Mouse (Mus musculus) liver, embryonic 14.5 days (tissue): ENCODE measurements around the gene Dyrk1a. TPM values are rescaled to one million over a fixed set of nuclear protein-coding genes. Genes with fewer than 3 reads are reported as not detected.

Source experiments
- ATAC-seq: fragments of 200-750 bp; cut with Nextera tagmentation; 2 replicates; pipeline ENCODE4 v1.8.0; 2017; ENCODE audit warnings: moderate number of reproducible peaks, mild to moderate bottlenecking, moderate library complexity; ENCODE audit not compliant: insufficient read depth
- DNase-seq, 3 experiments: peaks; one replicate each; pipeline ENCODE4 v3.0.0-alpha.2; 2012 to 2013; ENCODE audit warnings: low read depth in 3 of 3, low spot score in 3 of 3
- H3K27ac ChIP-seq: fragments of 300-500 bp; sonication (generic); 2 replicates; pipeline ENCODE4 v1.5.1; 2014; ENCODE audit warnings: moderate library complexity, mild to moderate bottlenecking, control low read depth, inconsistent platforms
- H3K27me3 ChIP-seq: fragments of 300-500 bp; sonication (generic); 2 replicates; pipeline ENCODE4 v1.6.1; 2014; ENCODE audit warnings: mild to moderate bottlenecking, low read length, moderate library complexity; ENCODE audit not compliant: control insufficient read depth, insufficient read depth
- H3K36me3 ChIP-seq: fragments of 300-500 bp; sonication (generic); replicated peaks from 2 replicates; pipeline ENCODE4 v1.6.1; 2014; ENCODE audit warnings: low read depth; ENCODE audit not compliant: control insufficient read depth, insufficient read depth
- H3K4me1 ChIP-seq, 2 experiments: fragments of 200-500 bp in 1 of 2; fragments of 300-500 bp in 1 of 2; sonication (generic) in 1 of 2; replicated peaks; 2 replicates each; pipeline ENCODE4 v1.6.1; 2012 to 2014; ENCODE audit warnings: antibody characterized with exemption in 1 of 2, inconsistent platforms in 1 of 2, low read length in 1 of 2; ENCODE audit not compliant: control insufficient read depth in 2 of 2, insufficient read depth in 2 of 2
- H3K4me2 ChIP-seq: fragments of 300-500 bp; sonication (generic); 2 replicates; pipeline ENCODE4 v1.6.1; 2014; ENCODE audit warnings: low read depth, mild to moderate bottlenecking, control low read depth, moderate library complexity
- H3K4me3 ChIP-seq, 2 experiments: fragments of 200-500 bp in 1 of 2; fragments of 300-500 bp in 1 of 2; sonication (generic) in 1 of 2; 2 replicates each; pipeline ENCODE4 v1.5.1; 2012 to 2014; ENCODE audit warnings: low read depth in 2 of 2, low read length in 2 of 2, mild to moderate bottlenecking in 2 of 2, control low read depth in 1 of 2, inconsistent platforms in 1 of 2, moderate library complexity in 1 of 2; ENCODE audit not compliant: insufficient read depth in 1 of 2
- H3K9ac ChIP-seq: fragments of 300-500 bp; sonication (generic); replicated peaks from 2 replicates; pipeline ENCODE4 v1.6.1; 2014; ENCODE audit warnings: mild to moderate bottlenecking, control low read depth, moderate library complexity
- H3K9me3 ChIP-seq: fragments of 300-500 bp; sonication (generic); 2 replicates; pipeline ENCODE4 v1.6.1; 2016; ENCODE audit warnings: low read length, mixed read lengths; ENCODE audit not compliant: control insufficient read depth
- CTCF ChIP-seq: IDR thresholded peaks from 2 replicates; pipeline ENCODE4 v1.5.1; 2016; ENCODE audit warnings: antibody characterized with exemption, low read depth, control low read depth
- EP300 ChIP-seq: IDR thresholded peaks from 2 replicates; pipeline ENCODE4 v1.6.1; 2016; ENCODE audit warnings: antibody characterized with exemption, low read depth
- WGBS: fragments of 180-500 bp; shearing (Covaris S2); extraction: QIAGEN DNeasy Blood & Tissue Kit; methylation state at CpG from one replicate; pipeline ENCODE4 v1.1.7; 2014; ENCODE audit not compliant: insufficient replicate concordance; 5-methylcytosine and 5-hydroxymethylcytosine counted together
- polyA plus RNA-seq, 2 experiments: library from polyadenylated mRNA; depleted of rRNA in 1 of 2; stranded (reverse) in 1 of 2; unstranded in 1 of 2; fragments of >200 nt; fragmentation: Nextera tagmentation in 1 of 2; extraction: Ambion mirVana in 1 of 2; gene quantifications; 2 replicates each; pipeline versions ENCODE4 v1.2.1 to v1.2.3; 2012 to 2014

Gene Dyrk1a
- polyA plus RNA-seq, 2 experiments: 5.0 to 9.2 TPM

DNA sequence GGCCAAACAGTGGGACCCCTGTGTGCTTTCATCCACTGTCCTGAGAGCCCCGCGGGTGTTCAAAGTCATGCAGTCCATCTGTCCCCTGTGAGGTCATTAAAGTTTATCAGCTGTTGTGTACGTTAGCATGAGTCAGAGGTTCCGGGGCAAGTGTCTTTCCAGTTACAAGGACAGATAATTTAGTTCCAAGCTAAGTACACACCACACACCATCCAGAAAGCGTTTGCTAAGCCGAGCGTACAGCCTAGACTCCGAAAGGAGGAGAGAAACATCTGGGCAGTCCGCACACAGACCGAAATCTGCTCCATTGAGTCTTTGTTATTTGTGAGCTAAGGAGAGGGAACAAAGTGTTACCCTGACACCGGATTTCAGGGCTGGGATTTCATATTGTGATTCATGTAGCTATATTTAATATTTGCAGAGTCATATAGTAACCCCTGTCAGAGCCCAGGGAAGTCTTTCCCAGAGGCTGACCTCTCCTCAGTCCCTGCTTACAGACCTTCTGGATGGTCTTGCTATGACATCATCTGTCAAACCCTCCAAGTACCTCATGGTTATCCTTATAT is 25.2 kb upstream of the Dyrk1a start:
- TF ChIP-seq EP300 (no peak), CTCF (no peak)
- peak overlapping the region; percentile 8; the same call in 1 of the 2 replicates for H3K4me2 ChIP-seq
- H3K36me3 ChIP-seq: no peaks in the 10 kb centered on the region
- DNase-seq (peak in 1 of 3 experiments; percentile 23), ATAC-seq (peak; percentile 64)
- no peak overlapping the region for H3K27ac ChIP-seq
- H3K4me3 ChIP-seq: no peak overlapping the region
- WGBS: 55% methylated on average over 11 of the region's 11 CpGs
- no peaks in the 10 kb centered on the region for H3K9me3 ChIP-seq
- H3K9ac ChIP-seq: no peak overlapping the region
- H3K27me3 ChIP-seq: no peaks in the 10 kb centered on the region
- H3K4me1 ChIP-seq: peaks cover 0 to 9% of the 10 kb centered on the region in 2 experiments; a peak in 2 of 4 replicates

DNA sequence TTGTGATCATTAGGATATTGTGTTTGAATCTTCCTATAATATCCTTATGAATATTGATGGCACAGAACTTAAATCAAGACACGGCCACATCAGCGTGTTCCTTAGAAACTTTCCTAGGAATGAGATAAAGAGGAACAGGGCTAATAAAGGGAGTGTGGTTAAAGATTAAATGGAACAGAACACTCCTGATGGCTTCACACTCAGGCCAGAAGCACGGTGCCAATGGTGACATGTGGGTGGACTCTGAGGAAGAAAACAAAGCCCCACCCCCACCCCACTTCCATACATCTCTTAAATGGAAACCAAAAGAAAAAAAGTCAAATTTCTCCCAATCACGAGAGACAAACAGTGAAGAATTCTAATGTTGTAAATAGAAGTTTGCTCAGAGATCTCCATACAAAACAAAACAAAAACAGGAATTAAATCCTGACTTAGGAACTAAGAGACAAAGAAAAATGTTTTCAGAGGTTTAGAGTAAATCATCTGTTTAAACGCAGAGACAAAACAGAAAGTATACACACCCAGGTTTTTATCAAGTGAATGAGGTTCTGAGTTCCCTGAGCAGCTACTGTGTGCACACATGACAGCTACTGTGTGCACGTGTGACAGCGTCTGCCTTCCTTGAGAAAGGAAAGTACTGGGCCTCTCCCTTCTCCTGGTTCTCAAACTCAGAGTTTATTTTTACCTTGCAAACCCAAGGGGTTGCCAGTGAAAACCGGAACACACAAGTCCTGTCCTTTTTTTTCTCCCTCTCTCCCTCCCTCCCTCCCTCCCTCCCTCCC is 23.8 kb upstream of the Dyrk1a start:
- TF ChIP-seq CTCF (no peak), EP300 (no peak)
- H3K4me2 ChIP-seq: no peak overlapping the region
- WGBS: 34% methylated on average over 8 of the region's 8 CpGs
- peaks cover 0 to 9% of the 10 kb centered on the region in 2 experiments; a peak in 2 of 4 replicates for H3K4me1 ChIP-seq
- no peak overlapping the region for H3K27ac ChIP-seq
- H3K9me3 ChIP-seq: no peaks in the 10 kb centered on the region
- ATAC-seq (no peak), DNase-seq (no peak)
- H3K27me3 ChIP-seq: no peaks in the 10 kb centered on the region
- no peak overlapping the region for H3K9ac ChIP-seq
- no peak overlapping the region for H3K4me3 ChIP-seq
- H3K36me3 ChIP-seq: no peaks in the 10 kb centered on the region

DNA sequence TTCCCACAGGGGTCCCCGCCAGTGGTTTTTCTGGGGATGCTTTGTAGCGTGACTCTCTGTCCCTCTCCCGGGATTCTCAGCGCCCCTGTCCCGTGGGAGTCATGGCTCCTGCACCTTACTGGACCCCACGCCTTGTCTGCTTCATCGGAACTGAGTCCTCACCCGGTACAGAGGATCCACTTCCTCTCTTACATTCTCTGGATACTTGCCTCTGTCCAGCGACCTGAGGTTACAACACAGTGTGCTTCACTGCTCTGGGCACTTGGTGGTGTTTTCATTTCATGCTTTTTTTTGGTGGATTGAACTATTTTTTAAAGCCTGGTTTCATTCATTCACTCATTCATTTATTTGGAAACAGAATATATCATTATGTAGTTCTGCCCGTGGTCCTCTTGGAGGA is 20.0 kb upstream of the Dyrk1a start:
- H3K4me2 ChIP-seq: no peak overlapping the region
- ATAC-seq (no peak), DNase-seq (no peak)
- H3K36me3 ChIP-seq: no peaks in the 10 kb centered on the region
- H3K4me3 ChIP-seq: no peak overlapping the region
- no peaks in the 10 kb centered on the region; the same call in 1 of the 2 replicates for H3K9me3 ChIP-seq
- TF ChIP-seq EP300 (no peak), CTCF (no peak)
- no peak overlapping the region for H3K27ac ChIP-seq
- no peak overlapping the region for H3K9ac ChIP-seq
- 53% methylated on average over 10 of the region's 10 CpGs for WGBS
- no peaks in the 10 kb centered on the region for H3K27me3 ChIP-seq
- H3K4me1 ChIP-seq: peaks cover 3 to 7% of the 10 kb centered on the region in 2 experiments; a peak in 3 of 4 replicates

DNA sequence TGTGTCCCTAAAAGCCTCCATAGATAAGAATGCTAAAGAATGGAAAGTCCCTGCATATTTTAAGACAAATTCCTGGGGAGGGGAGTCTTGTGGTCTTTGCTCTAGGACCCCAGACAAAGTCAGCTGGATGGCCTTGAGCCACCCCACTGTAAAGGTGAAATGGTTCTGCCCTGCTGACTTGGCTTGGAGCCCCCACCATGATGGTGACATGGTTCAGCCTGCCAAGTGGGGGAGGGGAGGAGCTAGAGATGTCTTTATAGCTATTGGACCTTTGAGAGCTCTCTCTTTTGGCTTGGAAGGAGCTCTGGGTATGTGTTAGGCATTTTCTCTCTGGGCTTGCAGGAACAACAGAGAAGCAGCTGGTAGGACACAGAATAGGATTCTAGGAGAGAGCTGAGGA is 17.9 kb upstream of the Dyrk1a start:
- Histone ChIP-seq H3K36me3 (no peaks in the 10 kb centered on the region), H3K9me3 (no peaks in the 10 kb centered on the region; the same call in 1 of the 2 replicates), H3K27me3 (no peaks in the 10 kb centered on the region), H3K4me3 (no peak overlapping the region), H3K4me1 (peaks cover 0 to 3% of the 10 kb centered on the region in 2 experiments; a peak in 2 of 4 replicates), H3K27ac (no peak overlapping the region), H3K9ac (no peak overlapping the region), H3K4me2 (no peak overlapping the region)
- no peak for DNase-seq
- no peak for TF ChIP-seq EP300
- no peak for TF ChIP-seq CTCF
- no peak for ATAC-seq

DNA sequence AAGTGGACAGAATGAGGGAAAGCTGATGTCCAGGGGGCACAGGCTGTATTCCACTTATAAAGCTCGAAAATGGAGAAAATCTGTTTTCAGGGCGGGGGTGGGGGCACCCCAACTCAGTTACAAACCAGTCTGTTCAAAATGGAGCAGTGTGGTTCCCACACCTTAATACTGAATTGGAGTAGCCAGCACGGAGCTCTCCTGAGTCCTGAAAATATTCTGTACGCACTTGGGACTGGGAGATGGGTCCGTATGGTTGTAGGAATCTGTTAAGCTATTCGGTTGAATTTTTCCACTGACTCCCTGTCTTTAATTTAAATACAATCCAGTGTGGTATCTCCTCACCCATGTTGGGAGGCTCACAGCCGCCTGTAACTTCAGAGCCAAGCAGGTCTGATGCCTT is 14.5 kb upstream of the Dyrk1a start:
- Histone ChIP-seq H3K27ac (no peak overlapping the region), H3K4me2 (no peak overlapping the region), H3K4me3 (no peak overlapping the region), H3K36me3 (no peaks in the 10 kb centered on the region), H3K27me3 (no peaks in the 10 kb centered on the region), H3K9ac (no peak overlapping the region), H3K4me1 (peaks cover 3 to 14% of the 10 kb centered on the region in 2 experiments; a peak in 3 of 4 replicates), H3K9me3 (no peaks in the 10 kb centered on the region; the same call in 1 of the 2 replicates)
- ATAC-seq (no peak), DNase-seq (no peak)
- no peak for TF ChIP-seq EP300
- TF ChIP-seq CTCF: no peak
- 71% methylated on average over 7 of the region's 7 CpGs for WGBS
